Mouse (Mus musculus) heart, postnatal 0 days (tissue): ENCODE measurements around the gene Arap1. TPM values are rescaled to one million over a fixed set of nuclear protein-coding genes. Genes with fewer than 3 reads are reported as not detected.

Source experiments
- ATAC-seq: fragments of 200-750 bp; cut with Nextera tagmentation; 2 replicates; pipeline ENCODE4 v1.8.0; 2017; ENCODE audit warnings: low read depth, moderate number of reproducible peaks, moderate library complexity; ENCODE audit not compliant: insufficient read depth
- DNase-seq: peaks from one replicate; pipeline ENCODE4 v3.0.0-alpha.2; 2016; ENCODE audit warnings: low spot score
- H3K27ac ChIP-seq: fragments of 300-500 bp; sonication (generic); 2 replicates; pipeline ENCODE4 v1.5.1; 2014; ENCODE audit warnings: low read depth, mild to moderate bottlenecking
- H3K27me3 ChIP-seq: fragments of 300-500 bp; sonication (generic); 2 replicates; pipeline ENCODE4 v1.6.1; 2014; ENCODE audit warnings: low read length, mixed read lengths; ENCODE audit not compliant: control insufficient read depth, insufficient read depth
- H3K36me3 ChIP-seq: fragments of 300-500 bp; sonication (generic); replicated peaks from 2 replicates; pipeline ENCODE4 v1.6.1; 2014; ENCODE audit warnings: low read length, mixed read lengths; ENCODE audit not compliant: control insufficient read depth, insufficient read depth
- H3K4me1 ChIP-seq: fragments of 300-500 bp; sonication (generic); 2 replicates; pipeline ENCODE4 v1.6.1; 2014; ENCODE audit warnings: antibody characterized with exemption; ENCODE audit not compliant: control insufficient read depth, insufficient read depth
- H3K4me2 ChIP-seq: fragments of 300-500 bp; sonication (generic); 2 replicates; pipeline ENCODE4 v1.6.1; 2014; ENCODE audit warnings: low read depth, mild to moderate bottlenecking, low read length, moderate library complexity
- H3K4me3 ChIP-seq: fragments of 300-500 bp; sonication (generic); 2 replicates; pipeline ENCODE4 v1.5.1; 2014; ENCODE audit warnings: low read depth, low read length
- H3K9ac ChIP-seq: fragments of 300-500 bp; sonication (generic); replicated peaks from 2 replicates; pipeline ENCODE4 v1.6.1; 2014; ENCODE audit warnings: low read depth, low read length, mixed read lengths
- H3K9me3 ChIP-seq: fragments of 300-500 bp; sonication (generic); replicated peaks from 2 replicates; pipeline ENCODE4 v1.6.1; 2016; ENCODE audit warnings: low read length; ENCODE audit not compliant: control insufficient read depth
- CTCF ChIP-seq: IDR thresholded peaks from 2 replicates; pipeline ENCODE4 v1.5.1; 2016; ENCODE audit warnings: antibody characterized with exemption, control low read depth, low read depth
- EP300 ChIP-seq: IDR thresholded peaks from 2 replicates; pipeline ENCODE4 v1.6.1; 2016; ENCODE audit warnings: antibody characterized with exemption, low read depth
- WGBS: fragments of 180-500 bp; shearing (Covaris S2); extraction: QIAGEN DNeasy Blood & Tissue Kit; methylation state at CpG from one replicate; pipeline ENCODE4 v1.1.7; 2014; 5-methylcytosine and 5-hydroxymethylcytosine counted together
- polyA plus RNA-seq: library from polyadenylated mRNA; unstranded; fragments of >200 nt; fragmentation: Nextera tagmentation; extraction: Ambion mirVana; gene quantifications from 2 replicates; pipeline ENCODE4 v1.2.1, GENCODE M21; 2015
- total RNA-seq: library from RNA; depleted of rRNA; stranded (reverse); fragments of >200 nt; gene quantifications from 2 replicates; pipeline ENCODE4 v1.2.3, GENCODE M21; 2014; ENCODE audit warnings: low replicate concordance

Arap1 gene
- total and polyA plus RNA-seq, 2 experiments from 2014 or later, result 18.6 to 101 TPM

GRCm38 (mm10) chr7:101374155-101374554, 26.3 kb downstream of the Arap1 start:
- Histone ChIP-seq H3K4me2 (no peak overlapping the region), H3K9me3 (no peaks in the 10 kb centered on the region), H3K27me3 (no peaks in the 10 kb centered on the region), H3K27ac (no peak overlapping the region), H3K9ac (no peak overlapping the region), H3K36me3 (no peaks in the 10 kb centered on the region), H3K4me1 (peaks cover 18% of the 10 kb centered on the region), H3K4me3 (no peak overlapping the region)
- peak; percentile 27; the same call in 1 of the 2 replicates for ATAC-seq
- peak; percentile 77 for DNase-seq
- TF ChIP-seq EP300 (no peak), CTCF (peak; percentile 85)

DNA sequence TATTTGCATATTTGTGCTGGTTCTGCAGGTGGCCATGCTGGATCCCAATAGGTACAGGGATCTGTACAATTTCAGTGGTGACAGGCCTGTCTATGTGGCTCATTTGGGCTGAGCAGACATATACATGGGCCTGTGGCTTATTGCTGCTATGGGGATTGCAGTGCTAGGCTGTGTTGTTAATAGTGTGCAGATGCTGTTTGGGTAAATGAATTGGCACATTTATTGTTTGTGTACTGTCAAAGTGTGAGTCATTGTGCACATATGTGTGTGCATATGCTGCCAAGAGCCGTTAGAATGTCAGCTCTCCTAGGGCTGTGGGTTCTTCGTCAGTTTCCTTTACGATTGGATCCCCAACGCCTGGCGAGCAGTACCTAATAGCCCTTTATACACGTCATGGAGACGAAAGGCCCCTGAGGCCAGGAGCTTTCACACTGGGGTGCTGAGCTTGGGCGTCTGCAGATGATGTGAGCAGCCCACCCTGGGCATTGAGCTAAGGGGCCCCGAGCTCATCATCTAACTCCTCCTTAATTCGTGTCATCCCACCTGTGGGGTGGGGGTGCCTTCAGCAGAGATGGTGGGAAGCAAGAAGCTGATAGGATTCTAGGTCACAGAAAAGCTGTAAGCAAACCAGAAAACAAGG, 29.0 kb downstream of the Arap1 start:
- H3K9ac ChIP-seq, result no peak overlapping the region
- no peak overlapping the region for H3K4me2 ChIP-seq
- H3K4me3 ChIP-seq, result no peak overlapping the region
- ATAC-seq (no peak), DNase-seq (no peak)
- peaks cover 22% of the 10 kb centered on the region for H3K4me1 ChIP-seq
- H3K36me3 ChIP-seq, result no peaks in the 10 kb centered on the region
- H3K27me3 ChIP-seq, result no peaks in the 10 kb centered on the region
- H3K27ac ChIP-seq, result no peak overlapping the region
- WGBS, result 76% methylated on average over 10 of the region's 10 CpGs
- no peaks in the 10 kb centered on the region for H3K9me3 ChIP-seq
- TF ChIP-seq EP300 (no peak), CTCF (no peak)

GRCm38 (mm10) chr7:101377741-101378262, 29.9 kb downstream of the Arap1 start:
- H3K27ac ChIP-seq, result peak overlapping the region; percentile 78
- DNase-seq (peak; percentile 87), ATAC-seq (peak; percentile 91)
- H3K4me3 ChIP-seq, result peak overlapping the region; percentile 40
- no peak for TF ChIP-seq CTCF
- peak; percentile 70; the same call in 1 of the 2 replicates for TF ChIP-seq EP300
- H3K4me1 ChIP-seq, result peaks cover 22% of the 10 kb centered on the region
- H3K27me3 ChIP-seq, result no peaks in the 10 kb centered on the region
- H3K9ac ChIP-seq, result peak overlapping the region; percentile 56
- 20% methylated on average over 7 of the region's 7 CpGs for WGBS
- no peaks in the 10 kb centered on the region for H3K36me3 ChIP-seq
- H3K4me2 ChIP-seq, result peak overlapping the region; percentile 66
- no peaks in the 10 kb centered on the region for H3K9me3 ChIP-seq

- Histone ChIP-seq H3K36me3 (no peaks in the 10 kb centered on the region), H3K27me3 (no peaks in the 10 kb centered on the region), H3K4me3 (peak overlapping the region; percentile 40), H3K4me2 (peak overlapping the region; percentile 66), H3K9me3 (no peaks in the 10 kb centered on the region), H3K27ac (peak overlapping the region; percentile 78), H3K9ac (peak overlapping the region; percentile 56), H3K4me1 (peaks cover 22% of the 10 kb centered on the region)
- peak; percentile 5; the same call in 1 of the 2 replicates for ATAC-seq
- no peak for DNase-seq
- no peak for TF ChIP-seq EP300
- no peak for TF ChIP-seq CTCF
- WGBS, result 56% methylated on average over 3 of the region's 3 CpGs
Observed at GRCm38 (mm10) chr7:101378285-101378684, 30.4 kb downstream of the Arap1 start.

- no peak for ATAC-seq
- peak overlapping the region; percentile 56 for H3K9ac ChIP-seq
Observed at GRCm38 (mm10) chr7:101378796-101379465, 31.1 kb downstream of the Arap1 start.

More at GRCm38 (mm10) chr7:101378796-101379465, 31.1 kb downstream of the Arap1 start:
- H3K9me3 ChIP-seq, result no peaks in the 10 kb centered on the region
- H3K27ac ChIP-seq, result peak overlapping the region; percentile 78
- peak overlapping the region; percentile 40 for H3K4me3 ChIP-seq
- no peaks in the 10 kb centered on the region for H3K36me3 ChIP-seq
- DNase-seq, result no peak
- no peaks in the 10 kb centered on the region for H3K27me3 ChIP-seq
- peak overlapping the region; percentile 66 for H3K4me2 ChIP-seq
- WGBS, result 57% methylated on average over 5 of the region's 5 CpGs
- TF ChIP-seq EP300 (no peak), CTCF (0 out of 2 replicates have a peak, but pooled peaks have one; percentile 1)
- H3K4me1 ChIP-seq, result peaks cover 22% of the 10 kb centered on the region
